Mouse (Mus musculus) CH12.LX (cell line): ENCODE data around the gene Slc29a3.
"Not testable (repeated sequence)": the region's sequence is repeated elsewhere in the genome, so short reads cannot be mapped to it uniquely, and the experiment has no call there.

ENCODE experiments used
- BHLHE40 ChIP-seq: IDR thresholded peaks from 2 replicates; pipeline ENCODE4 v1.6.1; 2011; ENCODE audit warnings: mild to moderate bottlenecking, low read depth, low read length, improper control_type of control experiment
- CTCF ChIP-seq, 2 experiments: IDR thresholded peaks in 1 of 2; conservative IDR thresholded peaks in 1 of 2; 2 replicates each; pipeline ENCODE4 v1.5.1; 2011 to 2012; ENCODE audit warnings: low read depth in 2 of 2, low read length in 2 of 2, improper control_type of control experiment in 1 of 2, inconsistent platforms in 1 of 2, mild to moderate bottlenecking in 1 of 2, moderate library complexity in 1 of 2
- E2F4 ChIP-seq: IDR thresholded peaks from 2 replicates; pipeline ENCODE4 v1.6.1; 2011; ENCODE audit warnings: low read depth, low read length, improper control_type of control experiment; ENCODE audit not compliant: insufficient replicate concordance
- EP300 ChIP-seq: IDR thresholded peaks from 2 replicates; pipeline ENCODE4 v1.6.1; 2011; ENCODE audit warnings: low read length, improper control_type of control experiment
- HCFC1 ChIP-seq: IDR thresholded peaks from 2 replicates; pipeline ENCODE4 v1.6.1; 2012; ENCODE audit warnings: low read depth, mild to moderate bottlenecking, inconsistent platforms, low read length, improper control_type of control experiment
- MAFK ChIP-seq: IDR thresholded peaks from 2 replicates; pipeline ENCODE4 v1.6.1; 2011; ENCODE audit warnings: low read length, improper control_type of control experiment; ENCODE audit not compliant: insufficient replicate concordance
- MEF2A ChIP-seq: IDR thresholded peaks from 2 replicates; pipeline ENCODE4 v1.6.1; 2014; ENCODE audit warnings: low read depth, mild to moderate bottlenecking, inconsistent platforms, low read length, improper control_type of control experiment, borderline replicate concordance
- MXI1 ChIP-seq: IDR thresholded peaks from 2 replicates; pipeline ENCODE4 v1.6.1; 2011; ENCODE audit warnings: mild to moderate bottlenecking, low read depth, low read length, improper control_type of control experiment
- NRF1 ChIP-seq: IDR thresholded peaks from 2 replicates; pipeline ENCODE4 v1.6.1; 2014; ENCODE audit warnings: low read depth, mild to moderate bottlenecking, inconsistent platforms, low read length, improper control_type of control experiment, moderate library complexity
- POLR2A ChIP-seq: IDR thresholded peaks from 2 replicates; pipeline ENCODE4 v1.6.1; 2011; ENCODE audit warnings: low read depth, mild to moderate bottlenecking, improper control_type of control experiment, low read length
- POLR2AphosphoS2 ChIP-seq: IDR thresholded peaks from 2 replicates; pipeline ENCODE4 v1.6.1; 2011; ENCODE audit warnings: low read depth, low read length, improper control_type of control experiment
- RAD21 ChIP-seq: IDR thresholded peaks from 2 replicates; pipeline ENCODE4 v1.6.1; 2011; ENCODE audit warnings: low read depth, mild to moderate bottlenecking, low read length, improper control_type of control experiment, moderate library complexity
- USF2 ChIP-seq: conservative IDR thresholded peaks from 2 replicates; pipeline ENCODE4 v1.6.1; 2011; ENCODE audit warnings: low read depth, low read length, improper control_type of control experiment

GRCm38 (mm10) chr10:60712299-60712698, 40.3 kb downstream of the Slc29a3 start:
- not testable (repeated sequence) for TF ChIP-seq CTCF (conservative IDR thresholded peaks at IDR 0.05 in 1 of 2, IDR thresholded peaks at IDR 0.05 in 1 of 2; ENCODE audit: low read depth in 2 of 2, low read length in 2 of 2); EP300; MEF2A; POLR2AphosphoS2; BHLHE40; HCFC1; MAFK; POLR2A; RAD21; E2F4; MXI1; NRF1; USF2
